Mouse (Mus musculus): ENCODE results near the gene Kcnj5.

The Kcnj5 gene

GRCm38 (mm10) chr9:32344051-32344450 is at the start of gene Kcnj5:
Kcnj5 (minus strand) TSS chr9:32344350.
- no peak for DNase-seq

DNA sequence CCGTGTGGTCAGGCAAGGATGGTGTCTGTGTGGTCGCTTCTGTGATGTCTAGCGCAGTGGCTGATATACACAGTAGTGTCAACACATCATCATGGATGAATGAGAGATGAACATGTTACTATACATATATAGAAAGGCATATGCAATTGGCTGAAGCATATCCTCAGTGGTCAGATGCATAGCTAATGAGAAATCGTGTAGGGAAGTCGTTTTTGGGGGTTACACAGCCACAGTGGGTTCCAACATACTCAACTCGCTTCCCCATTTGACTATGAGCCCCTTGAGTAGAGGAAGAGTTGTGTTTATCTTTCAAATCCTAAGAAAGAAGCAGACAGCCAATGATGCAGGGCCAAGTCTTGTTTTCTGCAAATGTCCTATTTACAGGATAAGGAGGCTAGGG is 48.6 kb upstream of the Kcnj5 start:
- no peak for DNase-seq

DNA sequence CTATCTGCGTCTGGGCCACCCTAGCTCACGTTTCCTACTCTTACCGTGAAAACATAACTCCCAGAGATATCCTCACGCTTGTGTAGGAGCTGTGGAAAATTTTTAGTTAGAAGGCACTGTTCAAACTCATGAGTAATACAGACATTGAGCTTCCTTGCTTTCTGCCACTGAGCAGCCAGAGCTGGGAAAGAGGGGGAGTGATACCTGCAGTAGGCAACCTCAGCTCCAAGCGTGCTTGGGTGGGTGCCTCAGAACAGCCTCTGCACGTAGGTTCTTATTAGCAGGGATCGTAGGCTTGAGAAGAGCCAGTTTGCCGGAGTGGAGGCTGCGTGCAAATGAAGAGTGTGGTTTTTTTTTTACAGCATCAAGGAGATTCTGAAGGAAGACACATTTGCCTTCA is 47.6 kb upstream of the Kcnj5 start:
- peak; percentile 6 for DNase-seq

DNA sequence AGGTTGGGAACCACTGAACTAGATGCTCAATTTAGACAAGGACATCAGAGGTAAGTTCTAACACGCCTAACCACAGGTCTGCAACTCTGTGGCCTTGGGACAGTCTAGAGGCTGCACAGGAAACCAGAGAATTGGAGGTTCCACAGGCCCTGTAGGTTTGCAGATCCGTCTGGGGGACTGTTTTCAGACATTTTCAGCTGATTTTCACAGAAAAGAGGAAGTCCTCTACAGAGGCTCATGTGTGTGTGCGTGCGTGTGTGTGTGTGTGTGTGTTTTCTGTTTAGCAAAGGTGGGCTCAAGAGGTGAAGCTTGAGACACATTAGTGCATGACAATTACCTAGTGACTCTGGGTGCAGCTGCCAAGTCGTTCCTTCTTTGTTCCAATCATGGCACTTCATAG is 46.9 kb upstream of the Kcnj5 start:
- no peak for DNase-seq

DNA sequence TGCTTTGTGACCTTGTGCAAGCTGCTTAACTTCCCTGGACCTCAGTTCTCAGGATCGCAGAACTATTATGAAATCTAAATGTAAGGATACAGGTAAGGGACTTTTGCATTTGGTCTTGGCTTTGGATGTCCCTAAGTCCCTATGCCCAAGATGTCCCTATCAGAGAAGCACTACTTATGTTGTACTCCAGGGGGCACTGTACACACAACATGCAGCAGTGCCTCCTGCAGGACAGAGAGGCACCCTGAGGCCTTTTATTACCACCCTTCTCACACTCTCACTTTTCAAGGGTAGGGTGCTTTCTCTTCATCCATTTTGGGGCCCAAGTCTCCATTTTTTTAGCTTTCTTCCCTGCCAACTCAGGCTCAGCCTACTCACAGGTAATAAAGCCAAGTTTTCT is 44.0 kb upstream of the Kcnj5 start:
- DNase-seq: no peak

- DNase-seq: no peak
These were observed 40.8 kb upstream of the Kcnj5 start for GRCm38 (mm10) chr9:32384906-32385305.

DNA sequence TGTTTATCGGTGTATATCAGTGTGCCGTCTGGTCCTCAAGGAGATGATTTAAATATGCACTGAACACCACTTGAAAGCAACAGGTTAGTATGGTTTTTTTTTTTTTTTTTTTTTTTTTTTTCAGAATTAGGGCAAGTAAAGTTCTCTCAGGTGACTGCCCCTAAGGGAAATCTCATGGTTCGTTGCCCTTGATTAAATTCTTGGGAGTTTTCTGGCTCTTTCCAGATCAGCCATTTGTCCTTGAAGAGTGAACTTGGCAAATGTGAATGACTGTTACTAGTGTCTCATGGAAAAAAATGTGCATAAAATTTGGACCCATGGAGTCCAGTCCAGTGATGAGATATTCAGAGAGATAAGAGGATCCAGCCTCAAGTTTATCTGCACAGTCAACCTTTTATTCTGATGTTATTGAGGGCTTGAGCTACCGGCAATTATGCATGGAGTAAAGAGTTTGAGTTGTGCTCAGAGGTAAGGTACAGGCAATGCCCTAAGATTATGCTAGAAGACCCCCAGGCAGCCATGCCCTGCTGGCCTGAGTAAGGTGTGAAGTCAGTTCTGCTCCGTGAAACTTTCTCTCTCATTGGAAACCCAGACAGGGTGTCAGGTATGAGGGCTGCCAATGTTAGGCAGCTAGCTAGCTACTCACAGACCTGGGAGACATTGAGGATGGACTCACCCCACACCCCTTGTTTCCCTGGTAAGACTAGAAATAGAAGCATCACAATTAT is 32.9 kb upstream of the Kcnj5 start:
- DNase-seq: no peak

GRCm38 (mm10) chr9:32376031-32376430 is 31.9 kb upstream of the Kcnj5 start:
- no peak for DNase-seq

- DNase-seq: no peak
These were observed 29.5 kb upstream of the Kcnj5 start for GRCm38 (mm10) chr9:32373656-32374055.

- DNase-seq: no peak
These were observed 28.1 kb upstream of the Kcnj5 start, which contains the start of gene Kcnj1 for GRCm38 (mm10) chr9:32372202-32372601. Kcnj1 (plus strand) TSS chr9:32372493.

- no peak for DNase-seq
These were observed 25.2 kb upstream of the Kcnj5 start for GRCm38 (mm10) chr9:32369388-32369787.

GRCm38 (mm10) chr9:32368812-32369211 is 24.7 kb upstream of the Kcnj5 start:
- DNase-seq: no peak

GRCm38 (mm10) chr9:32360770-32361169 is 16.6 kb upstream of the Kcnj5 start:
- no peak for DNase-seq

- DNase-seq: peak; percentile 88
These were observed 6.2 kb upstream of the Kcnj5 start for GRCm38 (mm10) chr9:32350332-32350731.

- DNase-seq: no peak
These were observed 5.2 kb upstream of the Kcnj5 start for GRCm38 (mm10) chr9:32349344-32349743.

DNA sequence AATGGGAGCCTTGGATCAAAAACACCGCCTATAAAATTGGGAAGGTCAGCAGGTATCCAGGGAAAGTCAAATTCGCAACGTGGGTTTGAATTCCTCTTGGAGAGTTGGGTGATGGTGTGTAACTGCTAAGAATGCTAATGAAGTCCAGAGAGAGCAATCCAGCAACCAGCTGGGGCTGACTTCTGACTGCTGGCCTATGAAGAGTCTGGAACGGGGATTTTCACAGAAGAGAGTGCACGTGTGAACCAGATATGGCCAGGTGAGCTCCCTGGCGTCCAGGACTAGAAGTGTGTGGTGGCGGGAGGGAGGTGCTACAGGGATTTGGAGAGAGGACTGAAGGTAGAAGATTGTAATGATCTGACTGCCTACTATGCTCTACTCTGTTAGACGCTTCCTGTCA is 3.9 kb upstream of the Kcnj5 start:
- DNase-seq: no peak

DNA sequence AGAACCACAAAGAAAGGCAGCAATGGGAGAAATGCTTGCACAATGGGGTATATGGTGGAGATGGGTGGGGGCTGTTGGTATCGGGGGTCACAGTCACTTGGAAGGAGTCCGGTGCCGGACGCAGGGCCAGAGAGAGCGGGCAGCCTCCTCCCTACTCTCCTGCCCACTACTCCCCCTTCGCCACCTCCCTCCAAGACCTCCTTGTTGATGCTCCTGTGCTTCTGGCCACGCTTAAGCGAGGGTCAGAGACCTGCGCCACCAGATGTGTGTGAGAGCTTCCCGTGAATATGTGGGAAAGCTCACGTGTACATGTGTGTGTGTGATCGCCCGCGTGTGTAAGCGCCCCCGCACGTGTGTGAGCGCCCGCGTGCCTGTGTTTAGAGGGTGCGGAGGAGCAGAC is 339 bp upstream of the Kcnj5 start:
- peak; percentile 23 for DNase-seq

DNA sequence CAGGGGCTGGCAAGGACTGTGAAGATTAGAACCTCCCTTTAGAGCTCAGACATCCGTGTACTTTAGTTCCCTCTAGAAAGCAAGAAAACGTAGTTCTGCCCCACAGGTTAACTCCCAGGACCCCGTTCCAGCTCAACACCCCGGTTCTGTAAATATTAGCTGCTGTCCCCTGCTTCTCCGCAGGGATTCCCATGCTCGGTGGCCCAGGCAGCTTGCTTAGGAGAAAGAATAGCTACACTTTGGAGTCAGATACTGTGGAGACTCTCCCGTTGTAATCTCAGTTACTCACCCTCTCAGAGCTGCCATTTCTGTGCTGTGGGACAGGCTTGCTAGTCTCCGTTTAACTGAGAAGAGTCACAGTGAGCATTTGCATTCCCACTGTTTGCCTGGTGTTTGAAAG is 1.2 kb downstream of the Kcnj5 start:
- no peak for DNase-seq

GRCm38 (mm10) chr9:32340831-32341230 is 3.3 kb downstream of the Kcnj5 start:
- no peak for DNase-seq

GRCm38 (mm10) chr9:32335389-32336150 is 8.6 kb downstream of the Kcnj5 start:
- no peak for DNase-seq

DNA sequence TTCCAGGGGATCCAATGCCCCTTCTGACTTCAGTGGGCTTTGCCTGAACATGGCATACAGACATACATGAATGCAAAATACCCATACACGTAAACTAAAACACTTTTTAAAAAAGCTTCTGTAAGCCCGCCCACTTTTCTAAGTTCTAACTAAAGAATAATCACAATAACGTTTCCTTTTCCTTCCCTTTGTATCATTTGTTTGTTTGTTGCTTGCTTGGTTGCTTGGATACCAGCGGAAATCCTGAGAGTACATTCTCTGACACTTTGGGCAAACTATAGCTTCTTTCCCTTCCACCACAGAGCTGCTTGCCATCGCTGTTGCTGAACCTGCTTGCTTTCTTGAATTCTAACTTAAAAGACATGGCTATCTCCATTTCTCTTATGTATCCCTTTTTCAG is 13.0 kb downstream of the Kcnj5 start:
- DNase-seq: no peak

DNA sequence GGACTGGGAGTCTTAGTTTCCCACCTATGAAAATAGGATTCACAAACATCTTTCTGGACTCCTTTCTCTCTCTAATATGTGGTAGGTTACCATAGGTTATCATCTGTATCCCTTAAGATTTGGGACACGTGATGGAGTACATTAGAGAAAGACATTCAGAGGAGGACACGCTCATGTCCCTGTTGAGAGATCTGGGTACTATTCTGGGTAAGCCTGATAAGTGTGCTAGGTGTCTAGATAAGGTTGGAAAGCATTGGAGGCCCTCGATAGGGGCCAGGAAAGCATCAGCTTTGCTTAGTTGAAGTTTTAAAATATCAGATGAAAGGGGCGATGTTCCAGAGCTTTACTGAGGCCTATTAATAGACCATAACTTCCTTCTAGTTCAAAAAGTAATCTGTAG is 15.4 kb downstream of the Kcnj5 start:
- DNase-seq: no peak

DNA sequence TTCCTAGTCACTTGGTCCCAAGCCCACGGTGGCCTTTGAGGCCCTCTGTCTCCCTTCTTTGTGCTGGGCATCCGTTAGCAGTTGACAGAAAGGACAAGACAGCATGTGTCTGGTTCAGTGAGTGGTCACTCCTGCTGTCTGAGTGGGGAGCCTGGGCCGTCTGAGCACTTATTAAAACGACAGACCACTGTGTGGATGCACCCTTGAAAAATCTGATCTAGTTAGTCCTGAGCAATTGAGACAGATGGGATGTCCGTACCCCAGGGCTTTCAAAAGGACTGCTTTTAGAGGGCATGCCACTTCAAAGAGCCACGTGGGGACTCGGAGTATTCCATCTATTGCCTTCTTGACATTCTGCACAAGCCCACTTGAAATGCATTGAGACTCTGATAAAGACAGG is 20.5 kb downstream of the Kcnj5 start:
- DNase-seq: no peak

- DNase-seq: no peak
These were observed 24.0 kb downstream of the Kcnj5 start for GRCm38 (mm10) chr9:32320167-32320566.

DNA sequence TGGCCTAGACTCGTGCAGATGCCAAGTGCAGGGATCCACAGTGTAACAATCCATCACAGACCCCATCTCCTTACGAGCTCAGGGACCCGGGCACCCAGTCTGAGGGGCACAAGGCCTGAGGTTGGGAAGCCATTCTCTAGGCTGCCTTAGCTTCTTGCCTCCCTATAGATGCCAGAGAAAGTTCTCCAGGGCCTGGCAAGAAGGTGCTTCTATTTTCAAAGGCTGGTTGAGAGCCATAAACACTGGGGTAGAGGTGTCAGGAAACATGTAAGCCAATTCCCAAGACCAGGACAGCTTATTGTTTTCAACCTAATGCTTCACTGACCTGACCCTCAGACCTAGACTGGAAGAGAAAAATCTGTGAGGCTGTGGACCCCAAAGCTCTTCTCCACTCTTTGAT is 28.2 kb downstream of the Kcnj5 start:
- no peak for DNase-seq
